Mouse (Mus musculus) myocyte (in vitro differentiated cells): ENCODE results near the gene Armc6.

Experiments used
- E2F4 ChIP-seq: IDR thresholded peaks from one replicate; pipeline ENCODE4 v1.6.1; 2011; ENCODE audit warnings: mild to moderate bottlenecking, control low read depth, moderate library complexity; ENCODE audit not compliant: insufficient read depth
- MAX ChIP-seq: IDR thresholded peaks from one replicate; pipeline ENCODE4 v1.6.1; 2011; ENCODE audit warnings: low read depth, mild to moderate bottlenecking, control low read depth
- MYOD1 ChIP-seq, 3 experiments: IDR thresholded peaks; one replicate each; pipeline ENCODE4 v1.6.1; 2011; ENCODE audit warnings: control low read depth in 2 of 3, low read depth in 2 of 3, mild to moderate bottlenecking in 2 of 3, moderate library complexity in 1 of 3; ENCODE audit not compliant: insufficient read length in 2 of 3, control insufficient read depth in 1 of 3
- MYOG ChIP-seq, 3 experiments: IDR thresholded peaks; one replicate each; pipeline ENCODE4 v1.6.1; 2011; ENCODE audit warnings: control low read depth in 2 of 3, low read depth in 2 of 3, mild to moderate bottlenecking in 2 of 3; ENCODE audit not compliant: insufficient read length in 2 of 3, control insufficient read depth in 1 of 3, insufficient read depth in 1 of 3
- POLR2A ChIP-seq: IDR thresholded peaks from one replicate; pipeline ENCODE4 v1.6.1; 2011; ENCODE audit warnings: low read depth, mild to moderate bottlenecking, control low read depth, moderate library complexity; ENCODE audit not compliant: insufficient read length
- POLR2AphosphoS2 ChIP-seq: IDR thresholded peaks from one replicate; pipeline ENCODE4 v1.6.1; 2011; ENCODE audit warnings: low read depth, control low read depth; ENCODE audit not compliant: insufficient read length
- REST ChIP-seq: IDR thresholded peaks from one replicate; pipeline ENCODE4 v1.6.1; 2011; ENCODE audit warnings: mild to moderate bottlenecking, control low read depth, moderate library complexity; ENCODE audit not compliant: insufficient read depth, insufficient read length
- TCF12 ChIP-seq: IDR thresholded peaks from one replicate; pipeline ENCODE4 v1.6.1; 2011; ENCODE audit warnings: mild to moderate bottlenecking, control low read depth; ENCODE audit not compliant: poor library complexity, insufficient read depth, severe bottlenecking
- TCF3 ChIP-seq: IDR thresholded peaks from one replicate; pipeline ENCODE4 v1.6.1; 2011; ENCODE audit warnings: low read depth, control low read depth; ENCODE audit not compliant: insufficient read length
- USF1 ChIP-seq: IDR thresholded peaks from one replicate; pipeline ENCODE4 v1.6.1; 2011; ENCODE audit warnings: low read depth, mild to moderate bottlenecking, control low read depth, moderate library complexity

DNA sequence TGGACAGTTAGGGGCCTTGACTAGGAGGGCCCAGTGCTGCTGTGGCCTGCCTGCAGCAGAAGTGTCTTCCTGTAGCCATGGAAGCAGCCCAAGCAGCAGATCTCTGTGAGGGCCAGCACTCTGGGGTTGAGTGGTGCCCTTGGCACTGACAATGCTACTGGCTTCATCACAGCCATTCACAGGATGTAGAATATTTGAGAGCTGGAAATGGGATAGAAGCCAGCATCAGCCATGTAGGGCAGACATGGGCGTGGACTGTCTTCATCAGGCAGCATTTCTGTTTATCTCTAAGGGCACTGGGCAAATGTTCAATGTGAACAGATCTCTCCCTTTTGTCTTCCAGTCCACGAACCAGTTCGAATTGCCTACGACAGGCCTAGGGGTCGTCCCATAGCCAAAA, 24.3 kb upstream of the Armc6 start:
- no peak for TF ChIP-seq MAX
- TF ChIP-seq POLR2AphosphoS2: no peak
- no peak for TF ChIP-seq USF1
- TF ChIP-seq TCF3: no peak
- no peak for TF ChIP-seq MYOG (IDR thresholded peaks at IDR 0.05; ENCODE audit: control insufficient read depth in 1 of 3, insufficient read depth in 1 of 3, insufficient read length in 2 of 3, low read depth in 2 of 3)
- TF ChIP-seq POLR2A: no peak
- no peak for TF ChIP-seq MYOD1 (IDR thresholded peaks at IDR 0.05; ENCODE audit: control insufficient read depth in 1 of 3, insufficient read length in 2 of 3, low read depth in 2 of 3)
- TF ChIP-seq TCF12: no peak
- TF ChIP-seq E2F4: no peak
- TF ChIP-seq REST: no peak
